Mouse (Mus musculus) embryonic facial prominence, embryonic 13.5 days (tissue): ENCODE data around the gene Cnih1. TPM values are rescaled to one million over a fixed set of nuclear protein-coding genes. Genes with fewer than 3 reads are reported as not detected.
"Not testable (repeated sequence)": the region's sequence is repeated elsewhere in the genome, so short reads cannot be mapped to it uniquely, and the experiment has no call there.

Source experiments
- ATAC-seq: fragments of 200-750 bp; cut with Nextera tagmentation; 2 replicates; pipeline ENCODE4 v1.8.0; 2017; ENCODE audit warnings: low read depth; ENCODE audit not compliant: insufficient number of reproducible peaks, insufficient read depth, low FRiP score, low TSS enrichment
- H3K27ac ChIP-seq: fragments of 300-500 bp; sonication (generic); 2 replicates; pipeline ENCODE4 v1.5.1; 2015; ENCODE audit warnings: moderate library complexity, mild to moderate bottlenecking, inconsistent platforms
- H3K27me3 ChIP-seq: fragments of 300-500 bp; sonication (generic); 2 replicates; pipeline ENCODE4 v1.6.1; 2015; ENCODE audit warnings: mild to moderate bottlenecking, inconsistent platforms
- H3K36me3 ChIP-seq: fragments of 300-500 bp; sonication (generic); 2 replicates; pipeline ENCODE4 v1.6.1; 2015; ENCODE audit warnings: mild to moderate bottlenecking, inconsistent platforms
- H3K4me1 ChIP-seq: fragments of 300-500 bp; sonication (generic); 2 replicates; pipeline ENCODE4 v1.6.1; 2015; ENCODE audit warnings: inconsistent platforms
- H3K4me2 ChIP-seq: fragments of 300-500 bp; sonication (generic); 2 replicates; pipeline ENCODE4 v1.6.1; 2015; ENCODE audit warnings: moderate library complexity, mild to moderate bottlenecking, inconsistent platforms
- H3K4me3 ChIP-seq: fragments of 300-500 bp; sonication (generic); 2 replicates; pipeline ENCODE4 v1.5.1; 2015; ENCODE audit warnings: mild to moderate bottlenecking, inconsistent platforms
- H3K9ac ChIP-seq: fragments of 300-500 bp; sonication (generic); 2 replicates; pipeline ENCODE4 v1.6.1; 2015; ENCODE audit warnings: mild to moderate bottlenecking, inconsistent platforms
- H3K9me3 ChIP-seq: fragments of 300-500 bp; sonication (generic); 2 replicates; pipeline ENCODE4 v1.6.1; 2016; ENCODE audit warnings: inconsistent platforms
- WGBS: fragments of 180-500 bp; shearing (Covaris S2); methylation state at CpG from one replicate; pipeline ENCODE4 v1.1.7; 2015; ENCODE audit warnings: mixed read lengths; 5-methylcytosine and 5-hydroxymethylcytosine counted together
- polyA plus RNA-seq: library from polyadenylated mRNA; unstranded; fragments of >200 nt; fragmentation: Nextera tagmentation; extraction: Ambion mirVana; gene quantifications from 2 replicates; pipeline ENCODE4 v1.2.1, GENCODE M21; 2015

Cnih1 gene
- polyA plus RNA-seq, 1 experiment from 2014 or later: 196 TPM

- Histone ChIP-seq H3K9ac (no peak overlapping the region), H3K27me3 (no peaks in the 10 kb centered on the region), H3K9me3 (0 out of 2 replicates have a peak, but pooled peaks cover 4% of the 10 kb centered on the region), H3K27ac (no peak overlapping the region), H3K4me3 (no peak overlapping the region), H3K4me2 (no peak overlapping the region), H3K36me3 (no peaks in the 10 kb centered on the region), H3K4me1 (peaks cover 13% of the 10 kb centered on the region)
- no peak for ATAC-seq
- WGBS: 63% methylated on average over 9 of the region's 9 CpGs
These were observed 30.5 kb downstream of the Cnih1 start for GRCm38 (mm10) chr14:46757736-46758135.

GRCm38 (mm10) chr14:46755851-46756250 is 32.4 kb downstream of the Cnih1 start:
- no peak for ATAC-seq
- no peak overlapping the region for H3K27ac ChIP-seq
- no peaks in the 10 kb centered on the region for H3K27me3 ChIP-seq
- H3K4me1 ChIP-seq: peaks cover 3% of the 10 kb centered on the region
- H3K36me3 ChIP-seq: no peaks in the 10 kb centered on the region
- H3K4me3 ChIP-seq: no peak overlapping the region
- WGBS: 93% methylated on average over 8 of the region's 8 CpGs
- no peak overlapping the region for H3K4me2 ChIP-seq
- no peak overlapping the region for H3K9ac ChIP-seq
- 0 out of 2 replicates have a peak, but pooled peaks cover 4% of the 10 kb centered on the region for H3K9me3 ChIP-seq

- not testable (repeated sequence) for H3K4me1 ChIP-seq, H3K27me3 ChIP-seq, H3K27ac ChIP-seq, H3K9ac ChIP-seq, H3K4me2 ChIP-seq, H3K4me3 ChIP-seq, H3K36me3 ChIP-seq, H3K9me3 ChIP-seq, ATAC-seq
- WGBS: 66% methylated on average over 9 of the region's 10 CpGs
These were observed 33.8 kb downstream of the Cnih1 start for GRCm38 (mm10) chr14:46754371-46754770.

GRCm38 (mm10) chr14:46745413-46745812 is 42.8 kb downstream of the Cnih1 start:
- Histone ChIP-seq H3K9me3 (no peaks in the 10 kb centered on the region), H3K4me3 (no peak overlapping the region), H3K36me3 (no peaks in the 10 kb centered on the region), H3K27ac (no peak overlapping the region), H3K4me2 (no peak overlapping the region), H3K9ac (no peak overlapping the region), H3K27me3 (no peaks in the 10 kb centered on the region; the same call in 1 of the 2 replicates), H3K4me1 (no peaks in the 10 kb centered on the region)
- 87% methylated on average over 8 of the region's 8 CpGs for WGBS
- no peak for ATAC-seq

- no peak overlapping the region for H3K27ac ChIP-seq
- WGBS: 92% methylated on average over 2 of the region's 2 CpGs
- H3K27me3 ChIP-seq: no peaks in the 10 kb centered on the region; the same call in 1 of the 2 replicates
- no peaks in the 10 kb centered on the region for H3K9me3 ChIP-seq
- H3K4me1 ChIP-seq: no peaks in the 10 kb centered on the region
- H3K36me3 ChIP-seq: no peaks in the 10 kb centered on the region
- H3K4me2 ChIP-seq: no peak overlapping the region
- H3K4me3 ChIP-seq: no peak overlapping the region
- H3K9ac ChIP-seq: no peak overlapping the region
- ATAC-seq: no peak
These were observed 45.5 kb downstream of the Cnih1 start for GRCm38 (mm10) chr14:46742674-46743073.

GRCm38 (mm10) chr14:46737346-46737745 is 50.9 kb downstream of the Cnih1 start:
- not testable (repeated sequence) for H3K9me3 ChIP-seq, H3K36me3 ChIP-seq, H3K4me2 ChIP-seq, H3K27ac ChIP-seq, H3K27me3 ChIP-seq, H3K9ac ChIP-seq, H3K4me3 ChIP-seq, H3K4me1 ChIP-seq, ATAC-seq

- Histone ChIP-seq H3K4me2 (no peak overlapping the region), H3K27ac (no peak overlapping the region), H3K4me1 (0 out of 2 replicates have a peak, but pooled peaks cover 8% of the 10 kb centered on the region), H3K36me3 (no peaks in the 10 kb centered on the region), H3K4me3 (no peak overlapping the region), H3K9me3 (no peaks in the 10 kb centered on the region), H3K27me3 (no peaks in the 10 kb centered on the region), H3K9ac (no peak overlapping the region)
- ATAC-seq: no peak
- 90% methylated on average over 4 of the region's 4 CpGs for WGBS
These were observed 51.8 kb downstream of the Cnih1 start for GRCm38 (mm10) chr14:46736366-46736765.

GRCm38 (mm10) chr14:46734761-46735455 is 53.3 kb downstream of the Cnih1 start:
- ATAC-seq: no peak
- Histone ChIP-seq H3K27ac (no peak overlapping the region; the same call in 1 of the 2 replicates), H3K27me3 (no peaks in the 10 kb centered on the region), H3K9me3 (no peaks in the 10 kb centered on the region), H3K4me3 (no peak overlapping the region), H3K36me3 (no peaks in the 10 kb centered on the region), H3K4me1 (0 out of 2 replicates have a peak, but pooled peaks cover 8% of the 10 kb centered on the region), H3K9ac (no peak overlapping the region), H3K4me2 (peak overlapping the region; percentile 2; the same call in 1 of the 2 replicates)
- WGBS: 64% methylated on average over 14 of the region's 14 CpGs

- Histone ChIP-seq H3K9ac (no peak overlapping the region), H3K27me3 (no peaks in the 10 kb centered on the region), H3K27ac (no peak overlapping the region; the same call in 1 of the 2 replicates), H3K36me3 (no peaks in the 10 kb centered on the region), H3K4me3 (no peak overlapping the region), H3K4me1 (0 out of 2 replicates have a peak, but pooled peaks cover 8% of the 10 kb centered on the region), H3K9me3 (no peaks in the 10 kb centered on the region), H3K4me2 (0 out of 2 replicates have a peak overlapping the region, but pooled peaks have one; percentile 2)
- 42% methylated on average over 5 of the region's 5 CpGs for WGBS
- no peak for ATAC-seq
These were observed 53.9 kb downstream of the Cnih1 start for GRCm38 (mm10) chr14:46734262-46734661.

- no peak for ATAC-seq
- Histone ChIP-seq H3K36me3 (no peaks in the 10 kb centered on the region), H3K4me2 (no peak overlapping the region), H3K27ac (no peak overlapping the region), H3K4me3 (no peak overlapping the region), H3K9ac (no peak overlapping the region), H3K9me3 (no peaks in the 10 kb centered on the region), H3K27me3 (0 out of 2 replicates have a peak, but pooled peaks cover 7% of the 10 kb centered on the region), H3K4me1 (peaks cover 19% of the 10 kb centered on the region)
- WGBS: 47% methylated on average over 3 of the region's 3 CpGs
These were observed 62.5 kb downstream of the Cnih1 start for GRCm38 (mm10) chr14:46725743-46726142.
